Mouse (Mus musculus) kidney, embryonic 15.5 days (tissue): ENCODE measurements around the gene Slc51a. TPM values are rescaled to one million over a fixed set of nuclear protein-coding genes. Genes with fewer than 3 reads are reported as not detected.
A peak's percentile ranks its signal among the peaks of the same experiment; 100 is the strongest.

Experiments used
- ATAC-seq: fragments of 200-750 bp; cut with Nextera tagmentation; replicated peaks from 2 replicates; pipeline ENCODE4 v1.8.0; 2017; ENCODE audit warnings: moderate TSS enrichment; ENCODE audit not compliant: low FRiP score
- H3K27ac ChIP-seq: fragments of 300-500 bp; sonication (generic); 2 replicates; pipeline ENCODE4 v1.5.1; 2015; ENCODE audit warnings: mild to moderate bottlenecking, inconsistent platforms
- H3K27me3 ChIP-seq: fragments of 300-500 bp; sonication (generic); 2 replicates; pipeline ENCODE4 v1.6.1; 2015; ENCODE audit warnings: inconsistent platforms
- H3K36me3 ChIP-seq: fragments of 300-500 bp; sonication (generic); 2 replicates; pipeline ENCODE4 v1.6.1; 2015; ENCODE audit warnings: inconsistent platforms
- H3K4me1 ChIP-seq: fragments of 300-500 bp; sonication (generic); 2 replicates; pipeline ENCODE4 v1.6.1; 2015; ENCODE audit warnings: inconsistent platforms
- H3K4me2 ChIP-seq: fragments of 300-500 bp; sonication (generic); 2 replicates; pipeline ENCODE4 v1.6.1; 2015; ENCODE audit warnings: moderate library complexity, mild to moderate bottlenecking, inconsistent platforms
- H3K4me3 ChIP-seq: fragments of 300-500 bp; sonication (generic); replicated peaks from 2 replicates; pipeline ENCODE4 v1.5.1; 2015; ENCODE audit warnings: mild to moderate bottlenecking, inconsistent platforms
- H3K9ac ChIP-seq: fragments of 300-500 bp; sonication (generic); 2 replicates; pipeline ENCODE4 v1.6.1; 2015; ENCODE audit warnings: mild to moderate bottlenecking, inconsistent platforms
- H3K9me3 ChIP-seq: fragments of 300-500 bp; sonication (generic); replicated peaks from 2 replicates; pipeline ENCODE4 v1.6.1; 2016; ENCODE audit warnings: inconsistent platforms
- WGBS: fragments of 180-500 bp; shearing (Covaris S2); methylation state at CpG from one replicate; pipeline ENCODE4 v1.1.7; 2015; ENCODE audit warnings: mixed read lengths; 5-methylcytosine and 5-hydroxymethylcytosine counted together
- polyA plus RNA-seq: library from polyadenylated mRNA; unstranded; fragments of >200 nt; fragmentation: Nextera tagmentation; extraction: Ambion mirVana; gene quantifications from 2 replicates; pipeline ENCODE4 v1.2.1, GENCODE M21; 2015

The Slc51a gene
- polyA plus RNA-seq, 1 experiment from 2014 or later: 2.2 TPM

GRCm38 (mm10) chr16:32434066-32434465 is 53.6 kb downstream of the Slc51a start:
- Histone ChIP-seq H3K9ac (no peak overlapping the region), H3K27me3 (no peaks in the 10 kb centered on the region), H3K36me3 (no peaks in the 10 kb centered on the region), H3K4me3 (no peak overlapping the region), H3K4me1 (peaks cover 14% of the 10 kb centered on the region), H3K27ac (no peak overlapping the region), H3K9me3 (no peaks in the 10 kb centered on the region), H3K4me2 (no peak overlapping the region)
- ATAC-seq: no peak
- 60% methylated on average over 6 of the region's 6 CpGs for WGBS

- ATAC-seq: no peak
- Histone ChIP-seq H3K27me3 (no peaks in the 10 kb centered on the region), H3K4me1 (peaks cover 14% of the 10 kb centered on the region), H3K9ac (no peak overlapping the region), H3K36me3 (no peaks in the 10 kb centered on the region), H3K4me2 (no peak overlapping the region), H3K27ac (no peak overlapping the region), H3K4me3 (no peak overlapping the region), H3K9me3 (no peaks in the 10 kb centered on the region)
- WGBS: 83% methylated on average over 2 of the region's 2 CpGs
Observed at GRCm38 (mm10) chr16:32433138-32433537, 54.5 kb downstream of the Slc51a start.

- H3K36me3 ChIP-seq: no peaks in the 10 kb centered on the region
- no peak for ATAC-seq
- peak overlapping the region; percentile 74 for H3K4me3 ChIP-seq
- peak overlapping the region; percentile 87 for H3K4me2 ChIP-seq
- H3K4me1 ChIP-seq: peaks cover 14% of the 10 kb centered on the region
- 100% methylated on average over 1 of the region's 1 CpGs for WGBS
- no peak overlapping the region for H3K27ac ChIP-seq
- H3K9me3 ChIP-seq: no peaks in the 10 kb centered on the region
- no peaks in the 10 kb centered on the region for H3K27me3 ChIP-seq
- no peak overlapping the region for H3K9ac ChIP-seq
Observed at GRCm38 (mm10) chr16:32431926-32432325, 55.8 kb downstream of the Slc51a start.

- Histone ChIP-seq H3K4me1 (peaks cover 14% of the 10 kb centered on the region), H3K9ac (peak overlapping the region; percentile 74), H3K9me3 (no peaks in the 10 kb centered on the region), H3K36me3 (no peaks in the 10 kb centered on the region), H3K27me3 (no peaks in the 10 kb centered on the region), H3K4me2 (peak overlapping the region; percentile 87), H3K27ac (peak overlapping the region; percentile 91), H3K4me3 (peak overlapping the region; percentile 74)
- ATAC-seq: peak; percentile 80
- WGBS: 1% methylated on average over 28 of the region's 28 CpGs
Observed at GRCm38 (mm10) chr16:32431047-32431591, 56.6 kb downstream of the Slc51a start.

- Histone ChIP-seq H3K36me3 (no peaks in the 10 kb centered on the region), H3K27me3 (no peaks in the 10 kb centered on the region), H3K27ac (peak within 1 kb of the TSS; percentile 91), H3K9ac (peak within 1 kb of the TSS; percentile 74), H3K4me1 (peaks cover 14% of the 10 kb centered on the region), H3K9me3 (no peaks in the 10 kb centered on the region), H3K4me3 (peak within 1 kb of the TSS; percentile 74), H3K4me2 (peak within 1 kb of the TSS; percentile 87)
- peak; percentile 97 for ATAC-seq
- under 1% methylated on average over 54 of the region's 54 CpGs for WGBS
Observed at GRCm38 (mm10) chr16:32430474-32431046, 57.1 kb downstream of the Slc51a start, which contains the start of gene Pcyt1a. Gene Pcyt1a (plus strand): TSS chr16:32430921.

- Histone ChIP-seq H3K9ac (no peak overlapping the region), H3K4me3 (no peak overlapping the region), H3K36me3 (no peaks in the 10 kb centered on the region), H3K4me2 (no peak overlapping the region), H3K4me1 (peaks cover 14% of the 10 kb centered on the region), H3K27me3 (no peaks in the 10 kb centered on the region), H3K9me3 (no peaks in the 10 kb centered on the region), H3K27ac (no peak overlapping the region)
- no peak for ATAC-seq
- 86% methylated on average over 3 of the region's 3 CpGs for WGBS
Observed at GRCm38 (mm10) chr16:32427506-32427905, 60.2 kb downstream of the Slc51a start.

Other genes starting within 250 kb of the Slc51a start
- 10.4 and 11.2 TPM in 2 replicates for gene Fbxo45, start 240.7 kb downstream of the Slc51a start, polyA plus RNA-seq
- 19.3 and 19.5 TPM in 2 replicates for gene Wdr53, start 240.7 kb downstream of the Slc51a start, polyA plus RNA-seq
- not detected in 2 replicates for gene Smco1, start 216.4 kb downstream of the Slc51a start, polyA plus RNA-seq
- gene Rnf168, start 210.4 kb downstream of the Slc51a start, polyA plus RNA-seq: 31.2 and 31.5 TPM in 2 replicates
- 25.4 and 27.3 TPM in 2 replicates for gene Ubxn7, start 155.6 kb downstream of the Slc51a start, polyA plus RNA-seq
- gene Tm4sf19, start 87.4 kb downstream of the Slc51a start, polyA plus RNA-seq: 0.55 TPM in 1 of 2 replicates, not detected in the other
- gene Tctex1d2, start 68.2 kb downstream of the Slc51a start, polyA plus RNA-seq: 32.0 and 33.6 TPM in 2 replicates
- 35.8 and 41.3 TPM in 2 replicates for gene Pcyt1a, start 57.0 kb downstream of the Slc51a start, polyA plus RNA-seq
- gene Zdhhc19, start 8.4 kb upstream of the Slc51a start, polyA plus RNA-seq: not detected in 2 replicates
- 50.2 and 50.7 TPM in 2 replicates for gene Tfrc, start 121.0 kb upstream of the Slc51a start, polyA plus RNA-seq
- 9.3 and 12.4 TPM in 2 replicates for gene Tnk2, start 156.0 kb upstream of the Slc51a start, polyA plus RNA-seq
- gene Muc4, start 248.0 kb upstream of the Slc51a start, polyA plus RNA-seq: 0.06 and 0.25 TPM in 2 replicates